Mouse (Mus musculus) heart, embryonic 16.5 days (tissue): ENCODE results near the gene Fam160a1. TPM values are rescaled to one million over a fixed set of nuclear protein-coding genes. Genes with fewer than 3 reads are reported as not detected.

Experiments used
- ATAC-seq: fragments of 200-750 bp; cut with Nextera tagmentation; replicated peaks from 2 replicates; pipeline ENCODE4 v1.8.0; 2017; ENCODE audit warnings: moderate number of reproducible peaks; ENCODE audit not compliant: insufficient read depth, low FRiP score; ENCODE audit errors: extremely low read depth
- H3K27ac ChIP-seq: fragments of 300-500 bp; sonication (generic); 2 replicates; pipeline ENCODE4 v1.5.1; 2014; ENCODE audit warnings: mild to moderate bottlenecking, low read length, control low read depth, moderate library complexity
- H3K27me3 ChIP-seq: fragments of 300-500 bp; sonication (generic); 2 replicates; pipeline ENCODE4 v1.6.1; 2014; ENCODE audit warnings: low read length, mixed read lengths; ENCODE audit not compliant: control insufficient read depth, insufficient read depth
- H3K36me3 ChIP-seq: fragments of 300-500 bp; sonication (generic); 2 replicates; pipeline ENCODE4 v1.6.1; 2014; ENCODE audit not compliant: control insufficient read depth, insufficient read depth
- H3K4me1 ChIP-seq: fragments of 300-500 bp; sonication (generic); 2 replicates; pipeline ENCODE4 v1.6.1; 2014; ENCODE audit warnings: low read length, mixed read lengths; ENCODE audit not compliant: control insufficient read depth, insufficient read depth
- H3K4me2 ChIP-seq: fragments of 300-500 bp; sonication (generic); 2 replicates; pipeline ENCODE4 v1.6.1; 2014; ENCODE audit warnings: low read depth, mild to moderate bottlenecking, control low read depth, low read length
- H3K4me3 ChIP-seq: fragments of 300-500 bp; sonication (generic); 2 replicates; pipeline ENCODE4 v1.5.1; 2014; ENCODE audit warnings: mild to moderate bottlenecking, control low read depth, low read length
- H3K9ac ChIP-seq: fragments of 300-500 bp; sonication (generic); 2 replicates; pipeline ENCODE4 v1.6.1; 2014; ENCODE audit warnings: low read length, control low read depth
- H3K9me3 ChIP-seq: fragments of 300-500 bp; sonication (generic); replicated peaks from 2 replicates; pipeline ENCODE4 v1.6.1; 2016; ENCODE audit warnings: low read length; ENCODE audit not compliant: control insufficient read depth
- WGBS: fragments of 180-500 bp; shearing (Covaris S2); extraction: QIAGEN DNeasy Blood & Tissue Kit; methylation state at CpG from one replicate; pipeline ENCODE4 v1.1.7; 2014; 5-methylcytosine and 5-hydroxymethylcytosine counted together
- polyA plus RNA-seq: library from polyadenylated mRNA; unstranded; fragments of >200 nt; fragmentation: Nextera tagmentation; extraction: Ambion mirVana; gene quantifications from 2 replicates; pipeline ENCODE4 v1.2.1, GENCODE M21; 2015

The Fam160a1 gene
- polyA plus RNA-seq, 1 experiment from 2014 or later = 10.2 TPM

DNA sequence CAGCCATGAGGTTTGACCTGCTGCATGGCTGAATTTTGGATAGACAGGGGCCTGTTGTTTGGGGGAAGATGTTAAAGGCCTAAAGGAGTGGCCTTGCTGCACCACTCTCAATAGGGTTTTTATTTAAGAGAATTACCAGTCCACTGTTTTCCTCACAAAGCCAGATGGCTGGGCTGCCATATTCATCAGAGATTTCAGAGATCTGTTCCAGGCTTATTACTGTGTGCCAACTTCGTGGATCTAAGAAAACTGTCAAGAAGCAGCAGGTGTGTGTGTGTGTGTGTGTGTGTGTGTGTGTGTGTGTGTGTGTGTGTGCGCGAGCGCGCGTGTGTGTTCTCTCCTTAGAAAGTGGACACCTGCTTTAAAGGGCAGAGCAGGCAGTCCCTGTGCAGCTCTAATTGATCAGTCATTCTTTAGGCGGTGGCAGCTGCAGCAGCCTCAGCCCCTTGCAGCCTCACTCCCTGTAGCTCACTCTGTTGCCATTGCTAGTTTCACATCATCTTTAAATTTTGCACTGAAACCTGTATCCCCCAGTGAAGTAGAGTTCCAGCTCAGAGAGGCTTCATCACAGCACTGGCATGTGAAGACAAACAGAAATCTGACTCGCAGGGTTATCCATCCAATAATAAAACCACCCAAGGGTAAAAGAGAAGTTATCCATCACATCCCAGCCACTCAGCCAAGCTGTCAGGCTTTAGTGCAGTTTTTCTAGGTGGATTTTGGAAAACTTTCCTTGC, 182.5 kb downstream of the Fam160a1 start:
- 86% methylated on average over 8 of the region's 8 CpGs for WGBS
- no peaks in the 10 kb centered on the region for H3K27me3 ChIP-seq
- H3K27ac ChIP-seq = 0 out of 2 replicates have a peak overlapping the region, but pooled peaks have one; percentile 26
- no peak for ATAC-seq
- H3K9me3 ChIP-seq = no peaks in the 10 kb centered on the region
- H3K9ac ChIP-seq = no peak overlapping the region
- no peaks in the 10 kb centered on the region for H3K36me3 ChIP-seq
- no peak overlapping the region for H3K4me2 ChIP-seq
- no peak overlapping the region for H3K4me3 ChIP-seq
- peaks cover 18% of the 10 kb centered on the region for H3K4me1 ChIP-seq

DNA sequence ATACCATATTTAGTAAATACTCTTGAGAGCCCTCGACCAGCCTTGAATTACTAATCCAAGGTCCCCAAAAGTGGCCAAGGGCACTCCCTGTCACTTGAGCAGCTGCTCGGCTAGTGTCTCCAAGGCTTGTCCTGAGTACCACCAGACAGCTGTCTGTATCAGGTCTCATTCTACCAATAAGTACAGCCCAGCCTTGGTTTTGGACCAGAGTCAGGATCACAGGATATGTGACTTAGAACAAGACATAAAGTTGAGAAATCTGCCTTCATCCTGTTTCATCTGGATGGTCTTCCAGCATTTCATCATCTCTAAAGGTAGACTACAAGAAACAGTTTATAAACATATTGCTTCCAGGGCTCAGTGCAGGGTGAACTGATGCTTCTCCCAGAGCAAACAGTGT, 183.4 kb downstream of the Fam160a1 start:
- Histone ChIP-seq H3K36me3 (no peaks in the 10 kb centered on the region), H3K4me3 (no peak overlapping the region), H3K27ac (no peak overlapping the region), H3K9me3 (no peaks in the 10 kb centered on the region), H3K27me3 (no peaks in the 10 kb centered on the region), H3K4me1 (peaks cover 18% of the 10 kb centered on the region), H3K4me2 (no peak overlapping the region), H3K9ac (no peak overlapping the region)
- WGBS = 61% methylated on average over 2 of the region's 2 CpGs
- ATAC-seq = no peak

DNA sequence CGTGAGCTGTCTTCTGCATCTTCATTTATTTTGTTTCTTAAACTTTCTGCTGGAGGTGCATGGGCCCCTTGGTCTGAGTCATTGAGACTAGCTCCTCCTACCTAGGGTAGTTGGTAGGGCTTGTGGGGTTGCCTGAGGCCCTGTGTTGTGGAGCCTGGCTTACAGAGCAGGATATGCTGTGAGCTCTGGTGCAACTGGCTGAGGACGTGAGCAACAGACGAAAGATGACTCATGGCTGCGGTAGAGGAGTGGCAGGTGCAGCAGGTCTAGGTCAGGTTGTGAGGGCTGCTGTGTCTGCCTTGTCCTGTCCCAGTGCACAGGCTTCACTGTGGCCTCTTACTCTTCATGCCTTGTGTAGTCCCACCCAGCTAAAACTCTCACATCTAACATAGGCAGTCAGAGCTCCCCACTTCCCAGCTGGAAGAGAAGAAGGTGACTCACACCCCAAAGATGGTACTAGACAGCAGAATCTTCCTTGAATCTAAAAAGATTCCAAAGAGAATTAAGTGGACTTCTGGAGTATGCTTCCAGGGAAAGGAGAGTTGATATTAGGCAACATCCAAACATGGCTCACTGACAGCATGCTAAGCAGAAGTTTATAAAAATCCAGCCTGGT, 187.1 kb downstream of the Fam160a1 start:
- Histone ChIP-seq H3K36me3 (no peaks in the 10 kb centered on the region), H3K4me3 (no peak overlapping the region), H3K4me2 (no peak overlapping the region), H3K9ac (no peak overlapping the region), H3K9me3 (no peaks in the 10 kb centered on the region), H3K27ac (no peak overlapping the region), H3K27me3 (no peaks in the 10 kb centered on the region), H3K4me1 (no peaks in the 10 kb centered on the region)
- no peak for ATAC-seq
- 88% methylated on average over 4 of the region's 4 CpGs for WGBS

DNA sequence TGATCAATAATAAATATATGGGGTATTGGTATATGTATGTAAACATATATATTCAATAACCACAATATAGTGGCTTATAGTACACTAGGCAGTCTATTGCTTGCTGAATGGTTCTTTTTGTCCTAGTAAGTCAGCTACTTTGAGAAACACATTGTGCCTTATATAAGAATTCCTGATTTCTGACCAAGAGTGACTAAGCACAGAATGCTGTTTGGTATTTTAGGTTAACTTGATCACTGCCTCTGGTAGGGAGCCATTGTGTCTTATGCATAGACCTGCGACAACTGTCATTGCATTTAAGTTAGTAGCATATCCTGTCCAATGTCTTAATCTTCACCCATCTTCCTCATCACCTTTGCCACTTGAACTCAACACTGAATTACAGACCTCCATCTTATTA, 197.3 kb downstream of the Fam160a1 start:
- H3K9me3 ChIP-seq = no peaks in the 10 kb centered on the region
- no peak for ATAC-seq
- no peak overlapping the region for H3K4me3 ChIP-seq
- 98% methylated on average over 1 of the region's 1 CpGs for WGBS
- H3K36me3 ChIP-seq = peaks cover 12% of the 10 kb centered on the region
- H3K27ac ChIP-seq = no peak overlapping the region
- no peak overlapping the region for H3K9ac ChIP-seq
- no peak overlapping the region for H3K4me2 ChIP-seq
- no peaks in the 10 kb centered on the region for H3K27me3 ChIP-seq
- no peaks in the 10 kb centered on the region for H3K4me1 ChIP-seq

DNA sequence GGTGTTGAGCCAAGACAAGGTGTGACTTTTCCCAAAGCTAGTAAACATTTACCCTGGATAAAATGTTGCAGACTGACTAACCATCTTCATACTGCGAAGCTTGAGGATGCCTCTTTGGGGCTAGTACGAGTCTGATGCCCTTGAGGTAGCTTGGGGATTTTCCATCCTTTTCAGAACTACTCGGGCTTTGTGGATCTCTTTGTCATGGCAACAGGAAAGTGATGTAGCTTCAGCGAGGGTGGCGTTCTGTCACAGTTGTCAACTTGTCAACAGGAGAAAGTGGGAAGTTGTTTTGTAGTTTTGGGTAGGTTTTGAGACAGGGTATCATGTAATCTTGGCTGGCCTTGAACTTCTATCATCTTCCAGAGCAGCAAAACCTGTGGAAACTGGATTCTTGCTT, 197.7 kb downstream of the Fam160a1 start:
- no peak for ATAC-seq
- WGBS = 83% methylated on average over 5 of the region's 5 CpGs
- Histone ChIP-seq H3K36me3 (peaks cover 12% of the 10 kb centered on the region), H3K4me2 (no peak overlapping the region), H3K9ac (no peak overlapping the region), H3K4me1 (no peaks in the 10 kb centered on the region), H3K27me3 (no peaks in the 10 kb centered on the region), H3K9me3 (no peaks in the 10 kb centered on the region), H3K4me3 (no peak overlapping the region), H3K27ac (no peak overlapping the region)

DNA sequence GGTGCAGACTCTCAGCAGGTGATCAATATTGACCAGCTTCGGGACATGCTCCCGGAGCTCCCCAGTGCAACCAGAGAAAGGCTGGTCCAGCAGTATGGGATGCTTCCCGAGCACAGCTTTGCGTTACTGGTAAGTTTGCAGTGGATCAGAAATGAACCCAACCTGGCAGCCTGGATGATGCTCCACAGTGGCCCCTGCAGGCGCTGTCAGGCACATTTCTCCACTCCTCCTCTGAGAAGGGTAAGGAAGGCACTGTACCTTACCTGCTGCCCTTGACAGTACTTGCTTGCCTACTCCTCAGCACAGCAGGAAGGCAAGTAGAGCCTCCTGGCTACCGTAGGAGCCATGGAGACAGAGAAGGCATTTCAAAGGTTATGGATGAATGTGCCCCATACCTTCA, 198.2 kb downstream of the Fam160a1 start:
- 75% methylated on average over 6 of the region's 6 CpGs for WGBS
- Histone ChIP-seq H3K36me3 (peaks cover 12% of the 10 kb centered on the region), H3K27me3 (no peaks in the 10 kb centered on the region), H3K27ac (no peak overlapping the region), H3K4me3 (no peak overlapping the region), H3K9me3 (no peaks in the 10 kb centered on the region), H3K4me1 (no peaks in the 10 kb centered on the region), H3K9ac (no peak overlapping the region), H3K4me2 (no peak overlapping the region)
- ATAC-seq = no peak

DNA sequence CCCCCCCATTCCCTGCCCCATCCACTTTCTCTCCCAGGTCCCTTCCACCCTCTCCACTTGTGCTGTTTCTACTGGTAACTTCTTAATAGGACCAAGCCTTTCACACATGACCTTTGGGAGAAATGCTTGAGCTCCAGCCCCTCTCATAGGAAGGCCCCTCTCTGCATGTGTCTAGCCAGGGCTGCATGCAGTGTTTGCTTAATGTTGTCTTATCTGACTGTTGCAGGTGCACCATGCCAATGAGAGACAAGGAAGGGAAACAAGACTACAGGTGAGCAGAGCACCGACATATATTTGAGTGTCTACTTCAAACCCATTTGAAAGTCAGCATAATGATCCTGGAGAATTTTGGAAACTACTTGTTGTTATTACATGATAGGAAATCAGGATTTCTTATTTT, 200.7 kb downstream of the Fam160a1 start:
- no peak for ATAC-seq
- no peak overlapping the region for H3K4me2 ChIP-seq

More for the DNA sequence above, 200.7 kb downstream of the Fam160a1 start:
- no peaks in the 10 kb centered on the region for H3K9me3 ChIP-seq
- no peak overlapping the region for H3K27ac ChIP-seq
- peaks cover 8% of the 10 kb centered on the region for H3K36me3 ChIP-seq
- peaks cover 3% of the 10 kb centered on the region for H3K4me1 ChIP-seq
- no peaks in the 10 kb centered on the region for H3K27me3 ChIP-seq
- no peak overlapping the region for H3K9ac ChIP-seq
- H3K4me3 ChIP-seq = no peak overlapping the region
- WGBS = 82% methylated on average over 1 of the region's 1 CpGs

Other genes with a start within 250 kb of the Fam160a1 start
- gene Gatb, start 243.2 kb downstream of the Fam160a1 start, polyA plus RNA-seq = 40.3 and 40.6 TPM in 2 replicates
- 2.8 and 2.9 TPM in 2 replicates for gene Glt28d2, start 70.2 kb upstream of the Fam160a1 start, polyA plus RNA-seq
- 18.4 and 19.3 TPM in 2 replicates for gene Gm37240, start 70.2 kb upstream of the Fam160a1 start, polyA plus RNA-seq
- 11.3 and 13.8 TPM in 2 replicates for gene Sh3d19, start 153.8 kb upstream of the Fam160a1 start, polyA plus RNA-seq
- gene Prss48, start 185.2 kb upstream of the Fam160a1 start, polyA plus RNA-seq = not detected in 2 replicates